Mouse (Mus musculus): ENCODE measurements at regions not wholly inside any gene's neighbourhood (a gene's known extent, or its start where the extent isn't known, plus 50 kb on each side); places are given as distances from the start of the nearest gene placed in this dataset.

DNA sequence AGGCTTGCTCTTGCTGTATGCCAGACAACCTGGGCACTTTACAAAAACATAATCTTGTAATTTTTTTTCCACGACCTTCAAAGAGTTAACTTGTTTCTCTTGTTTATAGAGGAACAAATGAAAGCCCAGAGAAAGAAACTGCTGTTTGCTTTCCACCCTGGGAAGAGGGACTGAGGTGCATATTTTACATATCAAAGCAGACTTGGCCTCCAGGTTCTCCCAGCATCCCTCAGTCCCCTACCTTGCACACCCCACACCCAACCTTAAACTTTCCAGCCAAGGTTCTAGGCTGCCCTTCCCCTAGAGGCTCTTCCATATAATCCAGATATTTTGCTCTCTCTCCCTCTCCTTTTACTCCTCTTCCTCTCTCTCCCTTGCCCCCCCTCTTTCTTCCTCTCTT lies 226.0 kb upstream of the Sall1 start:
- DNase-seq = no peak

DNA sequence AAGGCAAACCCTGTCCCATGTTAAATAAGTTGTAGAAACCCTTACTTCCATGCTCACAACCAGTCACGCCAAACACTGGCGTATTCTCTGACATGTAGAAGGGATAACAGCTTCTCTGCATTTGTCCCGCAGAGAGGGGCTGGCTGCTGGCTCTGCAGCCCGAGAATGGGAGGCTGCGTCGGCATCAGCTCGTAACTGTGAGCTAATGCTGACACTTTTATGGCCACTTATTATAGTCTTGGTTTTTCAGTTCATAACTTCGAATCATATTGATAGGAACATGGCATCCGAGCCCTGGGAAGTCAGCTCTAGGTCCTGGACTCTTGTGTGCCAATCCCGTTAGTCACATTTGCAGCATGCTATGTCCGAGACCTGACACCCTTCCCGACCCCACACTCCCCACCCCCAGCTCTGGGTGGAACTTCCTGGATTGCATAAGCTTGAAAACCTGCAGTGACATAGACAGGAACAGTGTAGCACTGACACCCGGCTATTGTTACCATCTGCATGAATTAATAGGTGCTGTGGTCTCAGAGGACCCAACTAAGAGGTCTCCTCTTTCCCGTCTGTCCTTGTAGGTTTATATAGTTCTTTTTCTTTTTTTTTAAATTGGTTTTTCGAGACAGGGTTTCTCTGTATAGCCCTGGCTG lies 217.3 kb upstream of the Sall1 start:
- no peak for DNase-seq

DNA sequence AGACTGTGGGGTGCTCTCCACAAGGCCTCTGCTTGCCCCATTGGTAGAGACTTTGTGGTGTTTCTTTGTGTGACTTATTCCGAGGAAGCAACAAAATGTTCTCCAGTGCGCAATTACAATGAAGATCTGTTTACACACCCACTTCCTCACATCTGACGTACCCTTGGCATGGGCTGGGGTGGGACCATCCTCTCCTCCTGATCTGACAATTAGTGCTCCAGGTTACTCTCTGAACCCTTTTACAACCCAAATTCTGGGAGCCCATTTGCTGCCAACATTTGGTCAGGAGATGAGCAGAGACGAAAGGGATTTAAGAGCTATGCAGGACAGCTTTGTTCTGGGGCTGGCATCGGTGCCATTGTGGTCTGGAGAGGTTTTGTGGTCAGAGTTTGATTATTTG lies 215.9 kb upstream of the Sall1 start:
- no peak for DNase-seq

DNA sequence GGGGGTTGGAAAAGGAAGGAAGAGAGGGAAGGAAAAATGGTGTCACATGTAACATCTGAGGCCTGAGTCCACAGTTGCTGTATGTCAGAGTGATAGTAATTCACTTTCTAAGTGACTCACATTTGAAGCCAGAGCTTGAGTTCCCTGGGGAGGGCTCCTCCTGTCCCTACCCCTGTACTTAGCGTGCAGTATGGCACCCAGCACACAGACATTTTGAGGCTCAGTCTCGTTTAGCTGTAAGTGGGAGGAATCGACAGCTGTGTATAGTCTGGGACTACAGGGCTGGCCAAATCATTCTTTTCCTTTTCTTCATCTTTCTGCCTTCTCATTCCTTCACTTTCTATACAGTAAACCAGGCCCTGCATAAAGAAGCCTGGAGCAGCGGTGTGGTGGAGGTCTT lies 202.4 kb upstream of the Sall1 start:
- no peak for DNase-seq

DNA sequence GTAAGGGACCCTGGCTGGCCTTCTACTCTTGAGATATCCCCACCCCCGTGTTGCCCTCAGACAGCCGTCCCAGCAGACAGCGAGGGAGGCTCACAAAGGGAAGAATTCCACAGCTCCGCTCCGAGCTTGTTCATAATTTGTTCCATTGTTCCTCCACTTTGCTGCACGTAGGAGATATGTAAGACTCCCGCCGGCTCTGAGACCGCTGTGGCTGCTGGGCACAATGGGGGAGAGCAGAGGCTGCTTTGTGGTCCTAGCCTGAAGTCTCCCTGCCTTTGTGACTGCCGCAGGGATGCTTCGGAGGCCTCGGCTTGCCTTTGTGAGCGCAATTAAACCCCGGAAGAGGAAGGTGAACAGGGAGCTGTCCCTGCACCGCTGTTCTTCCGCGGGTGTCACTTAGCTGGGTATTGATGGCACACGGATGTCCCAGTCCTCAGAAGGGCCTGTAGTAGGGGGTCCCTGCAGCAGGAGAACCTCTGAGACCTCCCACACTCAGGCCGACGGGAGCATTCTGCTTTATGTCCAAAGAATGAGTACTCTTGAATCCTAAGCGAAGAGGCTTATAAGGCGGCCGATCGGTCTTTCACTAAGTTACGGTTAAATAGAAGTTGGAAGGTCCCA lies 201.3 kb upstream of the Sall1 start:
- DNase-seq = no peak

DNA sequence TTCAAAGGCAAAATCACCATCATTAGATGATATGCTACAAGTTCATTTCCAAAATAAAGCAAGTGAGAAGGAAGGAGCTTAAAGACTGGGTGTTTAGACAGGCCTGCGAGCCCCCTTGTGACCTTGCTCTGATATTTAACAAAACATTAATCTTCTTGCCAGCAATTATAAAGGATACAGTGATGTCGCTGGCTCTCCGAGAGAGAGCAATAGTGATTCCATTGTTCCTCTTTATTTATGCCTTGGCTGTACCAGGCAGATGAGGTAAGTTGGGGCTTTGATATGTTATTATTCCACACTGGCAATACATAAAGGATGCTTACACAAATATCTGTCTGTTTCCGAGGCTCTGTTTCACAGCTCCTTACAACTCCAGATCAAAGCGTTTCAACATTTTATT lies 197.7 kb upstream of the Sall1 start:
- no peak for DNase-seq

DNA sequence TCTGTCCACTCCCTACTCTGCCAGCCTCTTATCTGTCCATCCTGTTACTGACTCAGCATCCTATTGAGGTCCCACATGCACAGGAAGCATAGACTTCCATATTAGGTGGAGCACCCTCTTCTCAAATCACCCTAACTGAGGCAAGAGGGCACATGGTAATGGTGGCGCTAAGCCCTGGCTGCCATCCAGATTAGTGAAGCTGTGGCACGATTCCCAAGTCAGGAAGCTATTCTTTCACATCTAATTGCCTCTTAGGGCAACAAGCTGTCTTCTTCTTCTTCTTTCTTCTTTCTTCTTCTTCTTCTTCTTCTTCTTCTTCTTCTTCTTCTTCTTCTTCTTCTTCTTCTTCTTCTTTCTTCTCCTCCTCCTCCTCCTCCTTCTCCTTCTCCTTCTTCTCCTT lies 195.7 kb upstream of the Sall1 start:
- no peak for DNase-seq

DNA sequence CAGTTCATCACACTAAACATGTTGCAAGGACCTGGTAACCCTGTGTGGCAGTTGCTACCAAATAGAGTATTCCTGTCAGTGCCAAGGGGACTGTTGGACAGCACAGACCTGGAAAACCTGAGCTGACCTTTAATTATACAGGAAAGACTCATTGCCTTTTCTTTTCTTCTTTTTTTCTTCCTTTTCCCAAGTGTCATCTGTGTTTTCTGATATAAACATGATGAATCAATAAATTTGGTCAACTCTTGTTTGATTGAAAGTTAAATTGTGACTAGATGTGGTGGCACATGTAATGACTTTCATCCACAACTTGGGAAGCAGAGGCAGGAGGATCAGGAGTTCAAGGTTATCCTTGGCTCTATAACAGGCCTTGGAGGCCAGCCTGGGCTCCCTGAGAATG lies 190.1 kb upstream of the Sall1 start:
- no peak for DNase-seq

DNA sequence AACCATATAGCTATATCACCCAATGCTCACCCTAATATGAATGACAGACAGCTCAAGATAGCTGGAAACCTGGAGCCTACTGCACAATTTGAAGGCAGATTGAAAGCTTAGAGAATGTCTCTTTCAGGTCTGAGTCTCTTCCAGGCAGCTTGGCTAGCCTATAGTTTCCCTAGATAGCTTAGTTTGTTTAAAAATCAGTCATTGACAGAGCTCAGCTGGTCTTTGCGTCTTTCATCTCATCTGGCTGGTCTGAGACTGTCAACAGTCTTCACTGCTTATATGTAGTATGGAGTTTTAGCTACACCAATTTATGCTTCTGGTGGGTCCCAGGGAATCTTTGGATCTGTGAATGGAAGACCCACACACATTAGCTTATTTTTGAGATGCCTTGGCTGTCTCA lies 188.4 kb upstream of the Sall1 start:
- no peak for DNase-seq

DNA sequence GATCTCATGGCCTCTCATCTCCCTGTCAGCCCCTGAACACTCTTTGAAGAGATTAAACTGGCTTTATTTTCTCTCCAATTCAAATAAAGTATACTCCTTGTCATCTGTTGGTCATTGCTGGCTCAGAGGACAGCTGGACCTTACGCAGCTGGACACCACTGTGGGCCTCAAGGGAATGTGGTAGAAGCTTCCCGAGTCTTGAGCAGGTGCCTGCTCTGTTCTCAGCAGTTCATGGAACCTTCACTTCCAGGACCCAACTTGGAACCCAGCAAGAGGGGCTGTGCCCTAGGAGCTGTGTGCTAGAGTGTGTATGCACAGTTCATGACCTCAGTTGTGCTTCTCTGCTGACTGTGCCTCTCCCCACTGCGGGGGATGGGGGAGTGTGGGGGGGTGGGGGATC lies 185.2 kb upstream of the Sall1 start:
- no peak for DNase-seq

DNA sequence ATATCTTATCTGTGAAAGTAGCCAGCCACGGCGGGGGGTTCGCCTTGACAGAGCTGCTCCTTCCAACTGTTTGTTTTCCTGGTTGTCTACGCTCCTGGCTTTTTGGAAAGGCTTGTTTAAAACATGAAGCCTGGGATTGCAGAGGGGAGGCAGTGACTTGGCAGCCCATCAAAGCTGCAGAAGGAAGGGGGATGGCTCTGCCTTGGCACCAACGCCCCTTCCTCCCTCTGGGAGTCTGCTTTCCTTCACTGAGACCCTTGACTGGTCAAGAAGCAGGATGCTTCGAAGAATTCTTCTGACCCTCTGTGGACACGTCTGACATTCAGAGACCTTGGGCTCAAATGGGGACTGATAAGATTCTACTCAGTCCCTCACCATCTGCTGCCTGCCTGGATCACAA lies 176.9 kb upstream of the Sall1 start:
- DNase-seq = no peak

DNA sequence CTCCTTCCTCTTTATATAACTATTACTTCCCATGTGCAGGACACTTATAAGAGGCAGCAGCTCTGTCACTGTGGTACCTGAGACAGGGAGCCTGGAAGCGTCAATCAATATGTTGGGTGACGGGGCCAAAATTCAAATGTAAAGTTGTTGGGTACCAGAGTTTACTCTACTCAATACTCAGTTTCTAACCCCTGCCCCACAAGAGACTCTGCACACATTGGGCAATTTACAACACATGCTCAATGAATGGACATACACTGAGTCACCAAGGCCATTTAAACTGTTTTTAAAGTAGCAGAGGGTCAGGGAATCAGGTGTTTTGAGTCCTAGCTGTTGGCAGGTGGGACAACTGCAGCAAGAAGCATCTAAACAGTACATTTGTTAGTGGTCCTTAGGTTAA lies 176.4 kb upstream of the Sall1 start:
- no peak for DNase-seq

DNA sequence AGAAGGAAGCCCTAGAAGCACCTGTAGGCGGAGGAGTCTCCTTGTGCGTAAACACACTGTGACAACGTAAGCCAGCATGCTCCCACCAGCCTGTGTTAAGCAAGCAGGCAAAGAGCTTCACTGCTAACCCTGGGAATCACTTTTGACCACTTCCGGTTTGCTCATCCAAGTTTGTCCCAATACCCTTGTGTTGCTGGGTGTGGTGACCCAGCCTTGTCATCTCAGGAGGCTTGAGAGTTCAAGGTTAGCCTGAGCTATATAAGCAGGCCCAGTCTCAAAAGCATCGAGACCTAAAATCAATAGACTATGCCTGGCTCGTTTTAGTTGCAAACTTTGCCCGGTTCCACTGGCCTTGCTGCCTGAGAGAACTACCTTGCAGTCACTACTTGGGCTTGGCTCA lies 175.2 kb upstream of the Sall1 start:
- no peak for DNase-seq

DNA sequence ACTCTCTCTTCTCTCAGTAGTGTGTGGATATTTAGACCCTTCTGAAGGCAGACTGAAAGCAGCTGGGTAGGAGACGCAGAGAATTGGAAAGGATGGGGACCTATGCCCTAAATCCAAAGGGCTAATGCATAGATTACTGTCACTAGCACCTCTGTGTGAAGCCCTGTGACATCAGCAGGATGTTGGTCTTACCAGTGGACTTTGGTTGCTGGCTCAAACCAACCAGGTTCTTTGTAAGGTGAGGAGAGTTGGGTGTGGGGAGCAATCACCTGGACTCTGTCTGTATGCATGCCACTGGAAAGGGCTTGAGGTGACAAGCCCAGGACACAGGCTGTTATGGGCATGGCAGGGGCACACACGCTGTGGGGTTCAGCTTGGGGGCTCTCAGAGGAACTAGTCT lies 173.7 kb upstream of the Sall1 start:
- no peak for DNase-seq

DNA sequence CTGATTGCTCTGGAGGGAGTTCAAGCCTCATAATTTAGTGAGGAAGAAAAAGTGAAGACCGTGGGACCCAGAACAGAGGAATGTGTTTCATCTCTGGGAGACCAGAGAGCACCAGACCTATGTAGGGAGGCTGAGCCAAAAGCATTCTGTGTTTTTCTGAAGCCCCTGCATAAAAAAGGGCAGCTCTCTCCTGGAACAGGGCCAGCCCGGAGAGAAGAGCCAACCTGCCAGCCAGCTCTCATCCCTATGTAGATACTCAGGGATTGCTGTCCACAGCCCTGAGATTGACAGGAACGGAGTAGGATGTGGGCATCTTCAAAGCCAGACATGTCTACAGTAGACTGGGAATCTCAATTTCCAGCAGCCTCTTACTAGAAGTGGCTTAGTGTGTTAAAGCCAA lies 168.0 kb upstream of the Sall1 start:
- DNase-seq = no peak

DNA sequence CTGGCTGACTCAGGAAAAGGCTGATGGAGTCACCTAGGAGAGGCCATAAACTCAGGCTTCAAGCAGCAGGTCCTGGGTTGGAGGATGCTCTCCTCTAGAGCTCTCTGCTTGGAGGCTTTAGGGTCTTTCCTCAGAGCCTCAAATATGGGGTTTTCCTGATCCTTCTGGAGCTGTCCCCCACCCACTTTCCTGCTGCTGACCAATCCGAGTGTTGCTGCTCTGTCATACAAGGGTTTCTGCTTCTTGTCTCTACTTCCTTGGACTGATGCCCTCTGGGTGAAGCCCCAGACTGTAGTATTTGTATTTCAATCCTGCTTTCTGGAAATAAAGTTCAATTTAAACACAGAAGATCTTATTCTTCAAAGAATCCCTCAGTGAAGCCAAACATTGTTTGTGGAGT lies 166.7 kb upstream of the Sall1 start:
- no peak for DNase-seq

DNA sequence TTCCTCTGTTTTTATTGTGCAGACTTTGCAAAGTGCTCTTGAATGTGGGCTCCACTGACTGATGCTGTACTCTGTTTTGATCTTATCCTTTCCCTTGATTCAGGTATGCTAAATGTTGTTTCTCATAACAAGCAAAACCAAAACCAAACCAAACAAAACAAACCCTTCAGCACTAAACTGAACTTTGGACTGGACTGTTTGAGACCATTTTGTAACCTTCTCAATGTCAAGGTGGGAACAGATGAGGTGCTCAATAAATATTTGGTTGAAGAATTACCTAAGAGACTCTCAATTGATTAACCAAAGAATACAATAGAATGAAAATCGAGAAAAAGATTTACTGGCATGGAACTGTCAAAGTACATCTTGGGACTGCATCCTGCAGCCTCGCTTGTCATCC lies 163.9 kb upstream of the Sall1 start:
- no peak for DNase-seq

DNA sequence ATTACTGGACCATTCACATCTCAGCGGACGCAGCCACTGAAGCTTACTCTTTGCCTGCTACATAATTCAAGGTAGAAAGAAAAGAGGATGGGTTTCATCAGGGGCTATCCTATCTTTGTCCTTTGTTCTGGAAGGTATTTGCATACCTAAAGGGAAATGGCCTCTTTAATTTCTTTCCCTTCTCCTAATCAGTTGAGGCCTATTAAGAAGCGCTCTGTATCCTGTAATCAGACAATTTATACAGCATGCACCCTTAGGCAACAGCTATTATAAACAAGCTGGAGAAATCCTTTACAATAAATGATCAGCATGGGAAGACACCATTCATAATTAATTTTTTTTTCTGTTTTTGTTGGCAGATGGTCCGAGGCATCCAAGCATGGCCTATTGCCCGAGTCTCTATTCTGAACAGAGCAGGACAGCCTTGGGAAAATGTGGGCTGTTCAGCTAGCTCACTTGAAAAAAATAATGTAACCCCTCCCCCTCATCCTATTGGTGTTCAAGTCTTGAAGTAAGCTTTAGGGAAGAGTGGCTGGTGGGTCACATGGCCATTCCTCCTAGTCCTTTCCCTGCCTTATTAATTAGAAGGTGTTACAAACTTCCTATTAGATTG lies 158.6 kb upstream of the Sall1 start:
- DNase-seq = no peak

DNA sequence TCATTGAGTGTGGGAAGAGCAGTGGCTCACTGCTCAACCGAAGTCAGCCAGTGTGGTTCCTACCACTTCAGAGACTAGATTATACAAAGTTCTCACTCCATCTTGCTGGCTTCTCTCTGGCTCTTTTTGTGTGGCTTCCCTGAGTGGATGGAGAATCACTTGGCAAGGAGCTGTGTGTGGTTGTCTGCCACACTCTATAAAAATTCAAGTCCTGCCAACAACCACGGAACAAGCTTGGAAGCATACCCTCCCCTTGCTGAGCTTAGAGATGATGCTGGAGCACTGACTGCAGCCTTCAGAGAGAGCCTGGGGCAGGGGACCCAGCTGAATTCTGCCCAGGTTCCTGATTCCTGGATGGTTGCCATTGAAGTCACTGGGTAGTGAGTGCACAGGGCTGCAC lies 156.3 kb upstream of the Sall1 start:
- no peak for DNase-seq

DNA sequence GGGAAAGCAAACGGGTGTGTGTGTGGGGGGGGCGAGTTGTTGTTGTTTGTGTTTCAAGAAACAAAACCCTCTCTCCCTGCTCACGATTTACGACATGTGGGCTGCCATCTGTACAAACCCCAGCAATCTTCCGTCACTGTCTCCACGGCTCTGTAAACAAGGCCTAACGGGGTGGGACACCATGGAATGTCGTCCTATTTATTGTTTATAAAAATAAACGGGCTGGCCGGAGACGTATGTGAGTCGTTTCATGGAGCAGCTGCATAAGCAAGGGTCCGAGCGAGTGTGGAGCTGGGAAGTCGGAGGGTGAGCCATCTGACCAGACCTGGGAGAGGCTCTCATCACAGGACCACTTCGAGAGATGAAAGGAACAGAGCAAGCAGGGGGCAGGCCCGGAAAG lies 141.4 kb upstream of the Sall1 start:
- no peak for DNase-seq

DNA sequence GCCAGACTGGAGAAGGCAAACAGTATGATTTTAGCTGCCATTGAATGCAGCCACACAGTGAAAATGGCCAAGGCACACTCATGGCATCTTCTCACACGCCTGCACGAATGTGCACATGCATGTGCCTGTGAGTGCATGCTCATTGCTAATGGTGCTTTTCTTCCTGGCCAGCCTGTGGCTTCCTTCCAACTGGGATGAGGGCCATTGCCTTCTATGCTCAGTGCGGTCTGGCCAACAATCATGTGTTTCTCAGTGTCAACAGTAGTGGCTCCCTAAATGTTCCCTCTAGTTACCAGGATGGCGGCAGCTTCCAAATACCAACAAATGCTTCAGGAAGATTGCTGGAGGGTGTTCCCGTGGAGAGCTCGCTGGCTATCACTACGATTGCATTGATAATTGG lies 131.7 kb upstream of the Sall1 start:
- no peak for DNase-seq

DNA sequence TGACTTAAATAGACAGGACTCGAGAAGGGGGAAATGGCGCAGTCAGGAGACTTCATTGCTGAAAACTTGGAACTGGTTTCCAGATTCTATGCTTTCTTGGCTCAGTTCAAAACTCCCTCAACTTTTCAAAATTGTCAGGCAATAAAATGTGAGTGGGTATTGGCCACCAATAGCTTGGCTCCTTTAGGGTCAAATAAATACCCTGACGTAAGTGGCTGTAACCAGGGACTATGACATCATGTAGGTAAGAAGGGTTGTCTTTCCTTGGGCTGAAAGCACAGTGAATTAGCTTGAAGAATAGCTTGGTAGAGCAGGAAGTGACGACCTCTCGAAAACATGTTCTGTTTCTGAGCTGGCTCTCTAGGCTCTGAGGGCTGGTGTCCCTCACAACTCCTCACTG lies 127.6 kb upstream of the Sall1 start:
- no peak for DNase-seq

DNA sequence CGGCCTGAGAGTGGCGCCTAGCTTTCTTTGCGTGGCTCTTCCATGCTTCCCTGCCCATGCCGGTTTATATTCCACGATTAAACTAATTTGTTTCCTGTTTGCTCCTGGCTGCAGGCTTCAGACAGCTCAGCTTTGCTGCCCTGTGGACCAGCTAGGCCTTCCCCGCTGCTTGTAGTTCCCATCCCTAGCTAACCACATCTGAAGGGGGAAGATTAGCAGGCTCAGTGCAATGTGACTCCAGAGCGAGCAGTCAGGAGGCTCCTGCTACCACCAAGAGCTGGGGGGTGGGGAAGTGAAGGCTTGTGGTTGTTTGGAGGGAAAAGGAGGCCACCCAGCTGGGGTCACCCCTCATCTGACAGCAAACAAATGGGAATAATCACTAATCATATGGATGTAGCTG lies 125.5 kb upstream of the Sall1 start:
- no peak for DNase-seq

DNA sequence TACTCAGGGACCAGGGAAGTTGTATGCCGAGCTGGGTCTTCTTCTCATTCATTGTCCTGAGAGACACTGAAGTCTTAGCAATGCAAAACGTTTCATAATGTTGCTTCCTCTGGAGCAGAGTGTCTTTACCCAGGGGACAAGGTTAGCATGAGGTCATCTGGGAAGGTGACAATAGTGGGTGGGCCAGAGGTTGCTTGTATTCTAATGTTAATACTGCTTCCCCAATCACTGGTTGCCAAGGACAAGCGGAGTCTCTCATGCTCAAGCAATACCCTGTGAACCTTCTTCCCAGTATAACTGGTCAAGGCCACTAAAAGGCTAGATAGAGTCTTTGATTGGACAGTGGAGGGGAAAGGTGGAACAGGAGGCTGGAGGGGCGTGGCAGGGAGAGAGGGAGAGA lies 123.1 kb upstream of the Sall1 start:
- no peak for DNase-seq

DNA sequence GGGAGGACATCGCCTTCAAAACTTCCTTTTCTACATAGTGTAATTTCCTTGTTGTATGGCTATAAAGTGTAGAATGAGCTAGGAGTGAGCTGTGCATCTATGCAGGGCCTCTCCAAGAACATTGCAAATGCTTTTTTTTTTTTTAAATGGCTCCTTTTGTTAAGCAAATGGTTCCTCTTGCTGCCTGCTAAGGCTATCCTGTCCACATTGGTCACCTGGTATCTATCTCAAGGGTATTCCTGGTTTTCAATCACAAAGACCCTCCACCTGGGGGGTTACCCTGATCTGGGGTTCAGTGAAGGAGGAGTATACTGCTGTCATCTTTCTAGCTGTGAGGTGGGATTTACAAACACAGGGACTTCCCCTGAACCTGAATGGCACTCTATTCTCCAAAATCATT lies 112.9 kb upstream of the Sall1 start:
- DNase-seq = no peak
